Mouse (Mus musculus): ENCODE data around the gene Zfand6. TPM values are rescaled to one million over a fixed set of nuclear protein-coding genes. Genes with fewer than 3 reads are reported as not detected.

Zfand6 gene
- total and polyA plus RNA-seq, 2 experiments from 2014 or later, result 104 to 141 TPM

- no peak overlapping the region for H3K27ac ChIP-seq
- no peaks in the 10 kb centered on the region; the same call in 1 of the 2 replicates for H3K4me1 ChIP-seq (ENCODE audit: insufficient read depth, low read length)
- WGBS, result 76% methylated on average over 1 of the region's 1 CpGs
- no peaks in the 10 kb centered on the region for H3K36me3 ChIP-seq (ENCODE audit: insufficient read depth, low read length)
- TF ChIP-seq CTCF (IDR thresholded peaks at IDR 0.05; ENCODE audit: low read depth), result no peak
- DNase-seq (ENCODE audit: low spot score) (no peak), ATAC-seq (no peak)
- H3K4me2 ChIP-seq (ENCODE audit: low read depth, low read length), result no peak overlapping the region
- H3K4me3 ChIP-seq (ENCODE audit: low read length), result no peak overlapping the region
- no peak overlapping the region for H3K9ac ChIP-seq (replicated peaks; ENCODE audit: low read length)
- no peaks in the 10 kb centered on the region for H3K27me3 ChIP-seq (ENCODE audit: insufficient read depth, low read length)
- H3K9me3 ChIP-seq (ENCODE audit: low read length), result no peaks in the 10 kb centered on the region
These were observed 8.2 kb downstream of the Zfand6 start for GRCm38 (mm10) chr7:84681558-84681957.

GRCm38 (mm10) chr7:84680931-84681330 is 8.8 kb downstream of the Zfand6 start:
- Histone ChIP-seq H3K4me3 (ENCODE audit: low read length) (no peak overlapping the region), H3K27ac (no peak overlapping the region), H3K4me2 (ENCODE audit: low read depth, low read length) (no peak overlapping the region), H3K9ac (replicated peaks; ENCODE audit: low read length) (no peak overlapping the region), H3K9me3 (ENCODE audit: low read length) (no peaks in the 10 kb centered on the region), H3K4me1 (ENCODE audit: insufficient read depth, low read length) (peaks cover 2% of the 10 kb centered on the region; the same call in 1 of the 2 replicates), H3K27me3 (ENCODE audit: insufficient read depth, low read length) (no peaks in the 10 kb centered on the region), H3K36me3 (ENCODE audit: insufficient read depth, low read length) (no peaks in the 10 kb centered on the region)
- TF ChIP-seq CTCF (IDR thresholded peaks at IDR 0.05; ENCODE audit: low read depth), result no peak
- DNase-seq (ENCODE audit: low spot score), result no peak
- ATAC-seq, result no peak

GRCm38 (mm10) chr7:84680092-84680491 is 9.7 kb downstream of the Zfand6 start:
- H3K27ac ChIP-seq, result 0 out of 2 replicates have a peak overlapping the region, but pooled peaks have one; percentile 32
- H3K4me3 ChIP-seq (ENCODE audit: low read length), result peak overlapping the region; percentile 50; the same call in 1 of the 2 replicates
- DNase-seq (ENCODE audit: low spot score) (no peak), ATAC-seq (no peak)
- no peaks in the 10 kb centered on the region for H3K9me3 ChIP-seq (ENCODE audit: low read length)
- H3K4me2 ChIP-seq (ENCODE audit: low read depth, low read length), result peak overlapping the region; percentile 60
- H3K9ac ChIP-seq (replicated peaks; ENCODE audit: low read length), result no peak overlapping the region
- peaks cover 3% of the 10 kb centered on the region; the same call in 1 of the 2 replicates for H3K4me1 ChIP-seq (ENCODE audit: insufficient read depth, low read length)
- no peak for TF ChIP-seq CTCF (IDR thresholded peaks at IDR 0.05; ENCODE audit: low read depth)
- H3K27me3 ChIP-seq (ENCODE audit: insufficient read depth, low read length), result no peaks in the 10 kb centered on the region
- WGBS, result 77% methylated on average over 2 of the region's 2 CpGs
- no peaks in the 10 kb centered on the region for H3K36me3 ChIP-seq (ENCODE audit: insufficient read depth, low read length)

GRCm38 (mm10) chr7:84679264-84679663 is 10.5 kb downstream of the Zfand6 start:
- peak overlapping the region; percentile 50 for H3K4me3 ChIP-seq (ENCODE audit: low read length)
- TF ChIP-seq CTCF (IDR thresholded peaks at IDR 0.05; ENCODE audit: low read depth), result no peak
- WGBS, result 3% methylated on average over 4 of the region's 4 CpGs

GRCm38 (mm10) chr7:84673103-84673502 is 16.7 kb downstream of the Zfand6 start:
- Histone ChIP-seq H3K27me3 (ENCODE audit: insufficient read depth, low read length) (no peaks in the 10 kb centered on the region), H3K9me3 (ENCODE audit: low read length) (no peaks in the 10 kb centered on the region), H3K4me2 (ENCODE audit: low read depth, low read length) (0 out of 2 replicates have a peak overlapping the region, but pooled peaks have one; percentile 3), H3K4me3 (ENCODE audit: low read length) (no peak overlapping the region), H3K27ac (no peak overlapping the region), H3K36me3 (ENCODE audit: insufficient read depth, low read length) (no peaks in the 10 kb centered on the region), H3K4me1 (ENCODE audit: insufficient read depth, low read length) (peaks cover 9% of the 10 kb centered on the region), H3K9ac (replicated peaks; ENCODE audit: low read length) (no peak overlapping the region)
- DNase-seq (ENCODE audit: low spot score) (peak; percentile 75), ATAC-seq (peak; percentile 55)
- no peak for TF ChIP-seq CTCF (IDR thresholded peaks at IDR 0.05; ENCODE audit: low read depth)
- WGBS, result 32% methylated on average over 1 of the region's 1 CpGs

More at GRCm38 (mm10) chr7:84679264-84679663, 10.5 kb downstream of the Zfand6 start:
- Histone ChIP-seq H3K4me1 (ENCODE audit: insufficient read depth, low read length) (peaks cover 3% of the 10 kb centered on the region; the same call in 1 of the 2 replicates), H3K27me3 (ENCODE audit: insufficient read depth, low read length) (no peaks in the 10 kb centered on the region), H3K9me3 (ENCODE audit: low read length) (no peaks in the 10 kb centered on the region), H3K9ac (replicated peaks; ENCODE audit: low read length) (peak overlapping the region; percentile 46), H3K27ac (no peak overlapping the region), H3K4me2 (ENCODE audit: low read depth, low read length) (peak overlapping the region; percentile 60), H3K36me3 (ENCODE audit: insufficient read depth, low read length) (no peaks in the 10 kb centered on the region)
- peak; percentile 99 for ATAC-seq
- peak; percentile 91 for DNase-seq (ENCODE audit: low spot score)

GRCm38 (mm10) chr7:84669554-84670152 is 20.1 kb downstream of the Zfand6 start:
- Histone ChIP-seq H3K27me3 (ENCODE audit: insufficient read depth, low read length) (no peaks in the 10 kb centered on the region), H3K9me3 (ENCODE audit: low read length) (no peaks in the 10 kb centered on the region), H3K36me3 (ENCODE audit: insufficient read depth, low read length) (no peaks in the 10 kb centered on the region), H3K9ac (replicated peaks; ENCODE audit: low read length) (no peak overlapping the region), H3K4me2 (ENCODE audit: low read depth, low read length) (no peak overlapping the region), H3K27ac (no peak overlapping the region), H3K4me3 (ENCODE audit: low read length) (no peak overlapping the region), H3K4me1 (ENCODE audit: insufficient read depth, low read length) (peaks cover 6% of the 10 kb centered on the region)
- WGBS, result 62% methylated on average over 1 of the region's 1 CpGs
- ATAC-seq (no peak), DNase-seq (ENCODE audit: low spot score) (no peak)
- no peak for TF ChIP-seq CTCF (IDR thresholded peaks at IDR 0.05; ENCODE audit: low read depth)

GRCm38 (mm10) chr7:84667946-84668345 is 21.8 kb downstream of the Zfand6 start:
- ATAC-seq (0 out of 2 replicates have a peak, but pooled peaks have one; percentile 45), DNase-seq (ENCODE audit: low spot score) (peak; percentile 55)
- Histone ChIP-seq H3K4me3 (ENCODE audit: low read length) (no peak overlapping the region), H3K36me3 (ENCODE audit: insufficient read depth, low read length) (no peaks in the 10 kb centered on the region), H3K27me3 (ENCODE audit: insufficient read depth, low read length) (no peaks in the 10 kb centered on the region), H3K27ac (0 out of 2 replicates have a peak overlapping the region, but pooled peaks have one; percentile 38), H3K9me3 (ENCODE audit: low read length) (no peaks in the 10 kb centered on the region), H3K9ac (replicated peaks; ENCODE audit: low read length) (no peak overlapping the region), H3K4me1 (ENCODE audit: insufficient read depth, low read length) (peaks cover 6% of the 10 kb centered on the region), H3K4me2 (ENCODE audit: low read depth, low read length) (no peak overlapping the region)
- 57% methylated on average over 5 of the region's 5 CpGs for WGBS
- no peak for TF ChIP-seq CTCF (IDR thresholded peaks at IDR 0.05; ENCODE audit: low read depth)
